Mouse (Mus musculus) liver, embryonic 14.5 days (tissue): ENCODE measurements at regions not wholly inside any gene's neighbourhood (a gene's known extent, or its start where the extent isn't known, plus 50 kb on each side); places are given as distances from the start of the nearest gene placed in this dataset.

Source experiments
- ATAC-seq: fragments of 200-750 bp; cut with Nextera tagmentation; 2 replicates; pipeline ENCODE4 v1.8.0; 2017; ENCODE audit warnings: moderate number of reproducible peaks, mild to moderate bottlenecking, moderate library complexity; ENCODE audit not compliant: insufficient read depth
- DNase-seq, 3 experiments: peaks; one replicate each; pipeline ENCODE4 v3.0.0-alpha.2; 2012 to 2013; ENCODE audit warnings: low read depth in 3 of 3, low spot score in 3 of 3
- H3K27ac ChIP-seq: fragments of 300-500 bp; sonication (generic); 2 replicates; pipeline ENCODE4 v1.5.1; 2014; ENCODE audit warnings: moderate library complexity, mild to moderate bottlenecking, control low read depth, inconsistent platforms
- H3K27me3 ChIP-seq: fragments of 300-500 bp; sonication (generic); 2 replicates; pipeline ENCODE4 v1.6.1; 2014; ENCODE audit warnings: mild to moderate bottlenecking, low read length, moderate library complexity; ENCODE audit not compliant: control insufficient read depth, insufficient read depth
- H3K36me3 ChIP-seq: fragments of 300-500 bp; sonication (generic); replicated peaks from 2 replicates; pipeline ENCODE4 v1.6.1; 2014; ENCODE audit warnings: low read depth; ENCODE audit not compliant: control insufficient read depth, insufficient read depth
- H3K4me1 ChIP-seq, 2 experiments: fragments of 200-500 bp in 1 of 2; fragments of 300-500 bp in 1 of 2; sonication (generic) in 1 of 2; replicated peaks; 2 replicates each; pipeline ENCODE4 v1.6.1; 2012 to 2014; ENCODE audit warnings: antibody characterized with exemption in 1 of 2, inconsistent platforms in 1 of 2, low read length in 1 of 2; ENCODE audit not compliant: control insufficient read depth in 2 of 2, insufficient read depth in 2 of 2
- H3K4me2 ChIP-seq: fragments of 300-500 bp; sonication (generic); 2 replicates; pipeline ENCODE4 v1.6.1; 2014; ENCODE audit warnings: low read depth, mild to moderate bottlenecking, control low read depth, moderate library complexity
- H3K4me3 ChIP-seq, 2 experiments: fragments of 200-500 bp in 1 of 2; fragments of 300-500 bp in 1 of 2; sonication (generic) in 1 of 2; 2 replicates each; pipeline ENCODE4 v1.5.1; 2012 to 2014; ENCODE audit warnings: low read depth in 2 of 2, low read length in 2 of 2, mild to moderate bottlenecking in 2 of 2, control low read depth in 1 of 2, inconsistent platforms in 1 of 2, moderate library complexity in 1 of 2; ENCODE audit not compliant: insufficient read depth in 1 of 2
- H3K9ac ChIP-seq: fragments of 300-500 bp; sonication (generic); replicated peaks from 2 replicates; pipeline ENCODE4 v1.6.1; 2014; ENCODE audit warnings: mild to moderate bottlenecking, control low read depth, moderate library complexity
- H3K9me3 ChIP-seq: fragments of 300-500 bp; sonication (generic); 2 replicates; pipeline ENCODE4 v1.6.1; 2016; ENCODE audit warnings: low read length, mixed read lengths; ENCODE audit not compliant: control insufficient read depth
- CTCF ChIP-seq: IDR thresholded peaks from 2 replicates; pipeline ENCODE4 v1.5.1; 2016; ENCODE audit warnings: antibody characterized with exemption, low read depth, control low read depth
- EP300 ChIP-seq: IDR thresholded peaks from 2 replicates; pipeline ENCODE4 v1.6.1; 2016; ENCODE audit warnings: antibody characterized with exemption, low read depth
- WGBS: fragments of 180-500 bp; shearing (Covaris S2); extraction: QIAGEN DNeasy Blood & Tissue Kit; methylation state at CpG from one replicate; pipeline ENCODE4 v1.1.7; 2014; ENCODE audit not compliant: insufficient replicate concordance; 5-methylcytosine and 5-hydroxymethylcytosine counted together

- Histone ChIP-seq H3K4me2 (no peak overlapping the region), H3K27me3 (no peaks in the 10 kb centered on the region), H3K27ac (no peak overlapping the region), H3K4me3 (no peak overlapping the region), H3K9ac (no peak overlapping the region), H3K9me3 (no peaks in the 10 kb centered on the region), H3K4me1 (no peaks in the 10 kb centered on the region), H3K36me3 (no peaks in the 10 kb centered on the region)
- DNase-seq (no peak), ATAC-seq (no peak)
- 51% methylated on average over 3 of the region's 3 CpGs for WGBS
- no peak for TF ChIP-seq EP300
- TF ChIP-seq CTCF = no peak
Measured at GRCm38 (mm10) chr17:62513635-62514034, 367.5 kb downstream of the Efna5 start.

DNA sequence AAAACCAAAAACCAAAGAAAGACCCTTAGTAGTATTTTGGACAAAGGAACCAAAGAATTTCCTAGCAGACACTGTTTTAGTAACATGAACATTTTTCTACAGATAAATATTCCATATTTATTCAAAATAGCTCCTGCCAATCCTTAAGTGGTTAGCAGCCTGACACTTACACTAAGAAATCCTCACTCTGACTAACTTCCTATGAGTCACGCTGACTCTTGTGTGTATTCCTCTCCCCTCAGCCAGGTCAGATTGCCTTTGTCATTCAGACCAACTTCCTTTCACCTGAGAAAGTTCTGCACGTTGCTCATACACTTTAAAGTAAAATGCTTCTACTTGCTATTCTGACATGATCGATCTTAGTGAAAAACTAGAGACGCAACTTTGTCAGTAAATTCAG, 370.9 kb downstream of the Efna5 start:
- TF ChIP-seq EP300 (no peak), CTCF (no peak)
- Histone ChIP-seq H3K9me3 (no peaks in the 10 kb centered on the region), H3K4me2 (no peak overlapping the region), H3K27ac (no peak overlapping the region), H3K36me3 (no peaks in the 10 kb centered on the region), H3K4me3 (no peak overlapping the region), H3K27me3 (no peaks in the 10 kb centered on the region), H3K4me1 (no peaks in the 10 kb centered on the region), H3K9ac (no peak overlapping the region)
- DNase-seq (no peak), ATAC-seq (no peak)
- 59% methylated on average over 4 of the region's 4 CpGs for WGBS

DNA sequence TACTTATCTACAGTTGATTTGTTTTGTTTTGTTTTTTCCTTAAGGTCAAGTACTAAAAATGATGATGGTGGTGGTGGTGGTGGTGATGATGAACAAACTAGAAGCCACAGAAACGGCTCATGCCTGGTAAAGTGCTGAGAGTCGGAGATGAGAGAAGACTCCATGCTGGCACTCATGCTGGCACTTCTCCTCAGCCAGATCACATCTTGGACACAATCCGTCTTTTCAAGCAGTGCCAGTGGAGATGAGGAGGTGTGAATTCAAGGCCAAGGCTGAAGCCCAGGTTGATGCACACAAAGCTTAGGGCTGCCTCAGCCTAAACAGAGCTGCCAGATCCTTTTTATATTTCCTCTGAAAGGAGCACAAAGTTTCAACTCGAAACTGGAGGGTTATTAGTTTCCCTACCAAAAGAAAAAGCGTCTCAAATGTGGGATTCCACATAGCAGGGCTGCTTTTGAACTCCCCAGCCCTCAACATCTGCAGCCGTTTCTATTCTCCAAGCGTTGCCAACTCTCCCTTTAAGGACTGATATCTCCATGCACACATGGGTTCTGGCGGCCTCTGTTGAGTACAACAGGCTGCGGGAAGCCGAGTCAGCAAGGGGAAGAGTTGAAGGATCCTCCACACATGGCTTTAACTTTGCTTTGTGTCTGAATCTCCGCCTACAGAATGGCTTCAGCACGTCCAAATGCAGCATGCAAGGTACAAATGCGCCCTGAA, 373.2 kb downstream of the Efna5 start:
- 49% methylated on average over 13 of the region's 13 CpGs for WGBS
- no peaks in the 10 kb centered on the region for H3K9me3 ChIP-seq
- H3K36me3 ChIP-seq = no peaks in the 10 kb centered on the region
- H3K4me3 ChIP-seq = no peak overlapping the region
- no peaks in the 10 kb centered on the region for H3K4me1 ChIP-seq
- H3K9ac ChIP-seq = no peak overlapping the region
- no peak for ATAC-seq
- TF ChIP-seq CTCF = no peak
- H3K4me2 ChIP-seq = no peak overlapping the region
- no peaks in the 10 kb centered on the region for H3K27me3 ChIP-seq
- DNase-seq = no peak
- H3K27ac ChIP-seq = no peak overlapping the region

- WGBS = 48% methylated on average over 6 of the region's 6 CpGs
- H3K4me2 ChIP-seq = no peak overlapping the region
- TF ChIP-seq CTCF = no peak
- no peak for TF ChIP-seq EP300
- H3K27me3 ChIP-seq = no peaks in the 10 kb centered on the region
- ATAC-seq (no peak), DNase-seq (no peak)
- no peak overlapping the region for H3K4me3 ChIP-seq
- H3K27ac ChIP-seq = no peak overlapping the region
- H3K36me3 ChIP-seq = no peaks in the 10 kb centered on the region
- H3K9ac ChIP-seq = no peak overlapping the region
- H3K4me1 ChIP-seq = no peaks in the 10 kb centered on the region
- no peaks in the 10 kb centered on the region for H3K9me3 ChIP-seq
Measured at GRCm38 (mm10) chr17:62504691-62505090, 376.4 kb downstream of the Efna5 start.

- 59% methylated on average over 5 of the region's 5 CpGs for WGBS
- no peak overlapping the region for H3K4me2 ChIP-seq
- no peak overlapping the region for H3K4me3 ChIP-seq
- TF ChIP-seq EP300 = no peak
- TF ChIP-seq CTCF = no peak
- H3K36me3 ChIP-seq = no peaks in the 10 kb centered on the region
- H3K27ac ChIP-seq = no peak overlapping the region
- H3K27me3 ChIP-seq = no peaks in the 10 kb centered on the region
- ATAC-seq = no peak
- no peaks in the 10 kb centered on the region for H3K4me1 ChIP-seq
- H3K9ac ChIP-seq = no peak overlapping the region
- H3K9me3 ChIP-seq = no peaks in the 10 kb centered on the region
- DNase-seq = no peak
Measured at GRCm38 (mm10) chr17:62470739-62471138, 410.4 kb downstream of the Efna5 start.
